Mouse (Mus musculus): Measurements from ENCODE around the gene Grm4. TPM values are rescaled to one million over a fixed set of nuclear protein-coding genes. Genes with fewer than 3 reads are reported as not detected.

Gene Grm4
- polyA plus RNA-seq, 1 experiment from 2014 or later = 0.22 TPM

GRCm38 (mm10) chr17:27541984-27542383 is 20.8 kb upstream of the Grm4 start:
- H3K4me3 ChIP-seq (ENCODE audit: low read depth, low read length) = no peak overlapping the region
- no peak overlapping the region for H3K27ac ChIP-seq (ENCODE audit: low read depth)
- no peaks in the 10 kb centered on the region for H3K4me1 ChIP-seq (replicated peaks; ENCODE audit: control insufficient read depth, insufficient read depth, low read length)
- no peaks in the 10 kb centered on the region for H3K27me3 ChIP-seq (replicated peaks; ENCODE audit: control insufficient read depth, insufficient read depth, low read length)
- WGBS = 73% methylated on average over 3 of the region's 3 CpGs
- no peaks in the 10 kb centered on the region for H3K36me3 ChIP-seq (ENCODE audit: control insufficient read depth, insufficient read depth, low read length)
- no peak overlapping the region for H3K9ac ChIP-seq (ENCODE audit: low read length)
- no peak overlapping the region for H3K4me2 ChIP-seq (ENCODE audit: low read length)
- no peaks in the 10 kb centered on the region for H3K9me3 ChIP-seq (ENCODE audit: control insufficient read depth, low read length)
- no peak; the same call in 1 of the 2 replicates for ATAC-seq (replicated peaks; ENCODE audit: low FRiP score, low TSS enrichment, low read depth)
- DNase-seq (ENCODE audit: low spot score) = no peak

- H3K9me3 ChIP-seq (ENCODE audit: control insufficient read depth, low read length) = no peaks in the 10 kb centered on the region
- 64% methylated on average over 2 of the region's 2 CpGs for WGBS
- no peak for ATAC-seq (replicated peaks; ENCODE audit: low FRiP score, low TSS enrichment, low read depth)
Observed at GRCm38 (mm10) chr17:27541261-27541660, 20.1 kb upstream of the Grm4 start.

DNA sequence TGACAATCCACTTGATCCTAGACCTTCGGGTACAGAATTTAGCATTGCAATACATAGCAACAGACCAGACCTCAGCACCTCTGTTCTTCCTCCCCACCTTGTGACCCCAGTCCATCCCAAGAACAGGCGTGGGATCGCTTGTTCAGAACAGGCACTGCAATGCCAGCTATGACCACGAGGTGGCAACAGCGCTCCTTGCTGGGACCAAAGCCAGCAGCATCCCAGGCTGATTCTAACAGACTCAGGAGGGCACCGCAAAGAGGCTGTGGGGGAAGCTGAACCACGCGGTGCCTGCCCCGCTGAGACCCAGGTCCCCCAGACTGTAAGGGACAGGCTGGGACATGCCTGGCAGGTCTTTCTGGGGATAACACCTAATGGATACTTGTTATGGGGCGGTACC is 13.5 kb upstream of the Grm4 start:
- H3K27ac ChIP-seq (ENCODE audit: low read depth) = no peak overlapping the region
- DNase-seq (ENCODE audit: low spot score) (peak; percentile 100), ATAC-seq (replicated peaks; ENCODE audit: low FRiP score, low TSS enrichment, low read depth) (peak; percentile 79)
- H3K9ac ChIP-seq (ENCODE audit: low read length) = no peak overlapping the region
- H3K9me3 ChIP-seq (ENCODE audit: control insufficient read depth, low read length) = no peaks in the 10 kb centered on the region
- H3K4me3 ChIP-seq (ENCODE audit: low read depth, low read length) = no peak overlapping the region
- no peaks in the 10 kb centered on the region for H3K36me3 ChIP-seq (ENCODE audit: control insufficient read depth, insufficient read depth, low read length)
- 0 out of 2 replicates have a peak overlapping the region, but pooled peaks have one; percentile 18 for H3K4me2 ChIP-seq (ENCODE audit: low read length)
- H3K27me3 ChIP-seq (replicated peaks; ENCODE audit: control insufficient read depth, insufficient read depth, low read length) = no peaks in the 10 kb centered on the region
- WGBS = 6% methylated on average over 10 of the region's 10 CpGs
- no peaks in the 10 kb centered on the region for H3K4me1 ChIP-seq (replicated peaks; ENCODE audit: control insufficient read depth, insufficient read depth, low read length)

More at GRCm38 (mm10) chr17:27541261-27541660, 20.1 kb upstream of the Grm4 start:
- no peaks in the 10 kb centered on the region for H3K36me3 ChIP-seq (ENCODE audit: control insufficient read depth, insufficient read depth, low read length)
- DNase-seq (ENCODE audit: low spot score) = no peak
- no peaks in the 10 kb centered on the region for H3K4me1 ChIP-seq (replicated peaks; ENCODE audit: control insufficient read depth, insufficient read depth, low read length)
- H3K4me3 ChIP-seq (ENCODE audit: low read depth, low read length) = no peak overlapping the region
- H3K9ac ChIP-seq (ENCODE audit: low read length) = no peak overlapping the region
- no peaks in the 10 kb centered on the region for H3K27me3 ChIP-seq (replicated peaks; ENCODE audit: control insufficient read depth, insufficient read depth, low read length)
- H3K27ac ChIP-seq (ENCODE audit: low read depth) = no peak overlapping the region
- H3K4me2 ChIP-seq (ENCODE audit: low read length) = no peak overlapping the region

DNA sequence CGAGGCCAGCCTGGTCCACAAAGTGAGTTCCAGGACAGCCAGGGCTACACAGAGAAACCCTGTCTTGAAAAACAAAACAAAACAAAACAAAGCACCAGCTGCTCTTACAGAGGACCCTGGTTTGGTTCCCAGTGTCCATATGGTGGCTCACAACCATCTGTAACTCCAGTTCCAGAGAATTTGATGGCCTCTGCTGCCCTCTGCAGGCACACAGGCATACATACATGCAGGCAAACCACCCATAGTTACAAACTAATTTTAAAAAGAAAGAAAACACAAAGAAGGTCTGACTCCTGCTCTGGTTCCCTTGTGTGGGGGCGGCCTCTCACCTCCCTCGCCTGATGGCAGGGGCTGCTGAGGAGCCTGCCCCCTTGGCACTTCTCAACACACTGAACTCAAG is 12.2 kb upstream of the Grm4 start:
- no peak overlapping the region for H3K27ac ChIP-seq (ENCODE audit: low read depth)
- H3K9me3 ChIP-seq (ENCODE audit: control insufficient read depth, low read length) = no peaks in the 10 kb centered on the region
- H3K4me2 ChIP-seq (ENCODE audit: low read length) = no peak overlapping the region
- no peak overlapping the region for H3K9ac ChIP-seq (ENCODE audit: low read length)
- WGBS = 83% methylated on average over 3 of the region's 3 CpGs
- no peak for DNase-seq (ENCODE audit: low spot score)
- ATAC-seq (replicated peaks; ENCODE audit: low FRiP score, low TSS enrichment, low read depth) = no peak
- no peaks in the 10 kb centered on the region for H3K27me3 ChIP-seq (replicated peaks; ENCODE audit: control insufficient read depth, insufficient read depth, low read length)
- no peaks in the 10 kb centered on the region for H3K36me3 ChIP-seq (ENCODE audit: control insufficient read depth, insufficient read depth, low read length)
- H3K4me1 ChIP-seq (replicated peaks; ENCODE audit: control insufficient read depth, insufficient read depth, low read length) = no peaks in the 10 kb centered on the region
- no peak overlapping the region for H3K4me3 ChIP-seq (ENCODE audit: low read depth, low read length)

- 91% methylated on average over 8 of the region's 8 CpGs for WGBS
Observed at GRCm38 (mm10) chr17:27532095-27532494, 10.9 kb upstream of the Grm4 start.

GRCm38 (mm10) chr17:27528767-27529166 is 7.6 kb upstream of the Grm4 start:
- DNase-seq (ENCODE audit: low spot score) (no peak), ATAC-seq (replicated peaks; ENCODE audit: low FRiP score, low TSS enrichment, low read depth) (no peak)

More at GRCm38 (mm10) chr17:27532095-27532494, 10.9 kb upstream of the Grm4 start:
- Histone ChIP-seq H3K4me2 (ENCODE audit: low read length) (no peak overlapping the region), H3K36me3 (ENCODE audit: control insufficient read depth, insufficient read depth, low read length) (no peaks in the 10 kb centered on the region), H3K4me1 (replicated peaks; ENCODE audit: control insufficient read depth, insufficient read depth, low read length) (no peaks in the 10 kb centered on the region), H3K27ac (ENCODE audit: low read depth) (no peak overlapping the region), H3K27me3 (replicated peaks; ENCODE audit: control insufficient read depth, insufficient read depth, low read length) (no peaks in the 10 kb centered on the region), H3K9ac (ENCODE audit: low read length) (no peak overlapping the region), H3K9me3 (ENCODE audit: control insufficient read depth, low read length) (no peaks in the 10 kb centered on the region), H3K4me3 (ENCODE audit: low read depth, low read length) (no peak overlapping the region)
- ATAC-seq (replicated peaks; ENCODE audit: low FRiP score, low TSS enrichment, low read depth) (no peak), DNase-seq (ENCODE audit: low spot score) (no peak)

DNA sequence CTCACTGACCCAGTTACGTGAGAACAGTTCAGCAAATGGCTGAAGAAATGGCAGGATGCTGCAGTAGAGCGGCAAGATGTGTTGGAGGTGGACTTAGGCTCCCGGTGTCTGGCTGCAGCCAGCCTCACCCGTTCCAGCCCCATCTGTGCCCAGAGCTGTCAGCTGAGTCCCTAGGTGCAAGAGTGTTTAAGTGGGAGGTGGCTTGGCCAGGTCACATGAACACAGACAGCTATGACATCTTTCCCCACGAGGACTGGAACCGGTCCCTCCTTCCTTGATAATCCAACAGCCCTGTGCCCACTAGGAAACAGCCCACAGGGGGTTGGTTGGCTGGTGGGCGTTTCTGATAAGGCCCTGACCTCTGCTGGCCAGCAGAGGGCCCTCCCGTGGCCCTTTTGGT is 6.8 kb upstream of the Grm4 start:
- H3K27me3 ChIP-seq (replicated peaks; ENCODE audit: control insufficient read depth, insufficient read depth, low read length) = no peaks in the 10 kb centered on the region
- H3K36me3 ChIP-seq (ENCODE audit: control insufficient read depth, insufficient read depth, low read length) = no peaks in the 10 kb centered on the region
- no peak overlapping the region for H3K9ac ChIP-seq (ENCODE audit: low read length)
- no peaks in the 10 kb centered on the region for H3K4me1 ChIP-seq (replicated peaks; ENCODE audit: control insufficient read depth, insufficient read depth, low read length)
- ATAC-seq (replicated peaks; ENCODE audit: low FRiP score, low TSS enrichment, low read depth) (no peak), DNase-seq (ENCODE audit: low spot score) (no peak)
- H3K4me3 ChIP-seq (ENCODE audit: low read depth, low read length) = no peak overlapping the region
- H3K4me2 ChIP-seq (ENCODE audit: low read length) = no peak overlapping the region
- no peaks in the 10 kb centered on the region for H3K9me3 ChIP-seq (ENCODE audit: control insufficient read depth, low read length)
- H3K27ac ChIP-seq (ENCODE audit: low read depth) = no peak overlapping the region
- 52% methylated on average over 8 of the region's 8 CpGs for WGBS

More at GRCm38 (mm10) chr17:27528767-27529166, 7.6 kb upstream of the Grm4 start:
- H3K4me1 ChIP-seq (replicated peaks; ENCODE audit: control insufficient read depth, insufficient read depth, low read length) = no peaks in the 10 kb centered on the region
- H3K4me2 ChIP-seq (ENCODE audit: low read length) = no peak overlapping the region
- no peak overlapping the region for H3K4me3 ChIP-seq (ENCODE audit: low read depth, low read length)
- no peaks in the 10 kb centered on the region for H3K27me3 ChIP-seq (replicated peaks; ENCODE audit: control insufficient read depth, insufficient read depth, low read length)
- H3K9me3 ChIP-seq (ENCODE audit: control insufficient read depth, low read length) = no peaks in the 10 kb centered on the region
- no peak overlapping the region for H3K27ac ChIP-seq (ENCODE audit: low read depth)
- WGBS = 73% methylated on average over 5 of the region's 5 CpGs
- H3K36me3 ChIP-seq (ENCODE audit: control insufficient read depth, insufficient read depth, low read length) = no peaks in the 10 kb centered on the region
- no peak overlapping the region for H3K9ac ChIP-seq (ENCODE audit: low read length)

- ATAC-seq (replicated peaks; ENCODE audit: low FRiP score, low TSS enrichment, low read depth) (no peak), DNase-seq (ENCODE audit: low spot score) (no peak)
- Histone ChIP-seq H3K9me3 (ENCODE audit: control insufficient read depth, low read length) (no peaks in the 10 kb centered on the region), H3K27ac (ENCODE audit: low read depth) (no peak overlapping the region), H3K27me3 (replicated peaks; ENCODE audit: control insufficient read depth, insufficient read depth, low read length) (peaks cover 2% of the 10 kb centered on the region; the same call in 1 of the 2 replicates), H3K4me3 (ENCODE audit: low read depth, low read length) (no peak overlapping the region), H3K9ac (ENCODE audit: low read length) (no peak overlapping the region), H3K36me3 (ENCODE audit: control insufficient read depth, insufficient read depth, low read length) (no peaks in the 10 kb centered on the region), H3K4me2 (ENCODE audit: low read length) (no peak overlapping the region), H3K4me1 (replicated peaks; ENCODE audit: control insufficient read depth, insufficient read depth, low read length) (no peaks in the 10 kb centered on the region)
- 45% methylated on average over 6 of the region's 6 CpGs for WGBS
Observed at GRCm38 (mm10) chr17:27527188-27527587, 6.0 kb upstream of the Grm4 start.

GRCm38 (mm10) chr17:27523121-27523520 is 1.9 kb upstream of the Grm4 start:
- DNase-seq (ENCODE audit: low spot score) (no peak), ATAC-seq (replicated peaks; ENCODE audit: low FRiP score, low TSS enrichment, low read depth) (no peak)
- Histone ChIP-seq H3K4me2 (ENCODE audit: low read length) (no peak overlapping the region), H3K9me3 (ENCODE audit: control insufficient read depth, low read length) (no peaks in the 10 kb centered on the region), H3K27ac (ENCODE audit: low read depth) (no peak overlapping the region), H3K9ac (ENCODE audit: low read length) (no peak overlapping the region), H3K36me3 (ENCODE audit: control insufficient read depth, insufficient read depth, low read length) (no peaks in the 10 kb centered on the region), H3K27me3 (replicated peaks; ENCODE audit: control insufficient read depth, insufficient read depth, low read length) (peaks cover 22% of the 10 kb centered on the region), H3K4me1 (replicated peaks; ENCODE audit: control insufficient read depth, insufficient read depth, low read length) (no peaks in the 10 kb centered on the region), H3K4me3 (ENCODE audit: low read depth, low read length) (no peak overlapping the region)
- WGBS = 58% methylated on average over 7 of the region's 7 CpGs

All from intestine, embryonic 14.5 days (tissue).